Mouse (Mus musculus): Measurements from ENCODE around the gene Slc45a1.

Gene Slc45a1

DNA sequence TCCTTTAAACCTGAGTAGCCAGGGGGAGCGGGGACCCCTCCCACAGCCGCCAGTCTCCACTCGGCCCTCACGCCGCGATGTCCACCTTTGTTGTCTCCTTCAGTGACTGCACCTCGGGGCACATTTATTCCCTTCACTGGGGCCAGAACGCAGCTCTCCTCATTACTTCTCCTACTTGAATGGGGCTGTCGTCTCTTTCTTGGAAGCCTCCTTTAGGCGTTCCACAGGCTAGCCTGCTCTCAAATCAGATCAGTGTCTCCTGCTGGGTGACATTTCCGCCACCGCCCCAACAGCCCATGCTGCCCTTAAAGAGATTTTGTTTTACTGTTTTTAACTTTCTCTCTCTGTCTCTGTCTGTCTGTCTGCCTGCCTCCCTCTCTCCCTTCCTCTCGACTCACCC, 9.9 kb upstream of the Slc45a1 start:
- in situ Hi-C loops (cut with MseI, MboI): loop anchor here in 1 of 2 experiments (25.0 kb wide), 1 partner anchor 200 kb away; the partner anchor contains the start of gene Errfi1

DNA sequence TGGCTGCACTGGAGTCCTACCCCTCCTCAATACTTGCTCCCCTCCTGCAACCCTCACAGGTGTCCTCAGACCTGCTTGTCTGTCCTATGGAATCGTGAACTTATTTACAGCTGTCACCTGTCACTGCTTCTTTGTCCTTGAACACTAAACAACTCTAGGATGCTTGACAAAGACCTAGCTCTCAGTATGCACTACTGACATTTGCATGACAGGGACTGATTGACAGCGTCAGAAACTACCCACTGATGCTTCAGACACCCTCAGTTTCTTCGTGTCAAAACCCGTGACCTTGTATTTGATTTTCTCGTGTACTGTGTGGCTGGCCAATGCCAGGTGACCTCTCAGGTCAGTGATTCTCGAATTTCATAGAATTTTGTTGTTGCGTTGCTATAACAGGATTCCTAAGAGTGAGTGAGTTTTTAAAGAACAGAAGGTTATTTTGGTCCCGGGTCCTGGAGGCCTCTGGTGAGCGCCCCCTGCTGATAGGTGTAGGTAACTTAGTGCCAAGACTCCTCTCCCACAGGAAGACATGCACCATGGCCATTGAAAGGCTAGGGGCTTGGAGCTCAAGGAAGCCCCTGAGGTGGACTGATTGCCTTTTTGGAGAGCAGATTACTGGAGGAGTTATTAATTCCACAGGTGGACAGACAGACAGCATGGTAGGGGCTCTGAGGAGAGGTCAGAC, 8.1 kb upstream of the Slc45a1 start:
- in situ Hi-C loops (cut with MseI, MboI): loop anchor here (5.0 to 25.0 kb wide), 3 partner anchors 202 to 242 kb away; partner anchors contain the start of gene Errfi1 (in 1 of the 2)

DNA sequence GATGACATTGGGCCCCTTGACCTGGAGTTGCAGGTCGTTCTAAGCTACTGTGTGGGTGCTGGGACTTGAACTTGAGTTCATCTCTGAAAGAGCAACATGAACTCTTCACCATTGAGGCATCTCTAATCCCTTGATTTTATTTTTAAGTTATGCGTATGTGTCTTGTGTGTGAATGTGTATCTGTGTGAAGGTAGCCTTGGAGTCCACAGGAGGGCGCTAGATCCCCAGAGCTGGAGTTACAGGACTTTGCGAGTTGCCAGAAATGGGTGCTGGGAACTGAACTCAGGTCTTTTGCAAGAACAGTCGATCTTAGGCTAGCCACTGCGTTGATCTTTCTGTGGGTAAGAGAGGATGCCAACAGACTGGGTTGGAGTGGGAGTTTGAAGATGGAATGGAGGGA, 4.5 kb upstream of the Slc45a1 start:
- in situ Hi-C loops (cut with MseI, MboI): loop anchor here (5.0 to 25.0 kb wide), 3 partner anchors 206 to 246 kb away; partner anchors contain the start of gene Errfi1 (in 1 of the 2)

DNA sequence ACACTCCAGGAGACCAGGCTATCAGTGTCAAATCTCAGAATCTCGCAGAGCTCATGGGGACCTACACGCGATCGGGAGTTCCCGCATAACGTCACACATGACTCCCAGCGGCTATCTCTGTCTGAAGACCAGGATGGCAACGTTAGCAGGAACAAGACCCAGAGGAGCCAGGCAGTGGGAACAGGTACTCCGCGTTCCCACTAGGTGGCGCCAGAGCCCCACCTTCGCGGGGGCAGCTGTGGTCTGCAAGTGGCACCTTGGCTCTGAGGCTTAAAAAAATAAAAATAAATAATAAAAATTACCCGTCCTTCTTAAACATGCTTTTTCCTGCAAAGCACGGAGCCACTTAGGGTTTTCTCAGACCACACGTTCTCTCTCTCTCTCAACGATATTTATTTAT, 4.0 kb upstream of the Slc45a1 start:
- in situ Hi-C loops (cut with MseI, MboI): loop anchor here (5.0 to 25.0 kb wide), 3 partner anchors 206 to 246 kb away; partner anchors contain the start of gene Errfi1 (in 1 of the 2)

DNA sequence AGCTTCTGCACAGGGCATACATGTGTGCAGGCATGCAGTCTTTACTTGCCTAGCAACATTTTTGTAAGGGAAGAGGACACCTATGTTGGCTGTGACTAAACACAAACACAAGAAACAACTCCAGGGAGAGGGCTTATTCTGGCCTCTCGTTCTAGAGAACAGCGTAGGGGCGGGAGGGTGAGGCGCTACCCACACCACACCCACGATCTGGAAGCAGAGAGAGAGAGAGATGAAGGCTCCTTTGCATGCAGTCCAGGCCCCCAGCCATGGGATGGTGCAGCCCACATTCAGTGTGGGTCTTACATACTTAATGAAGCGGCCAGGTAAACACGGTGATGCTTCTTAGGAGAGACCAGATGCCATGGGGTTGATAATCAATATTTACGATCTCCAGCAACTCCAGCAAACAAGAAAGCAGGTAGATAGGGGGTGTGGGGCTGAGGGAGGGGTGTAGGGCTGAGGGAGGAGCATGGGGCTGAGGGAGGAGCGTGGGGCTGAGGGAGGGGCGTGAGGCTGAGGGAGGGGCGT, 1.2 kb upstream of the Slc45a1 start:
- in situ Hi-C loops (cut with MseI, MboI): loop anchor here in 1 of 2 experiments (25.0 kb wide), 1 partner anchor 209 kb away; the partner anchor contains the start of gene Errfi1

DNA sequence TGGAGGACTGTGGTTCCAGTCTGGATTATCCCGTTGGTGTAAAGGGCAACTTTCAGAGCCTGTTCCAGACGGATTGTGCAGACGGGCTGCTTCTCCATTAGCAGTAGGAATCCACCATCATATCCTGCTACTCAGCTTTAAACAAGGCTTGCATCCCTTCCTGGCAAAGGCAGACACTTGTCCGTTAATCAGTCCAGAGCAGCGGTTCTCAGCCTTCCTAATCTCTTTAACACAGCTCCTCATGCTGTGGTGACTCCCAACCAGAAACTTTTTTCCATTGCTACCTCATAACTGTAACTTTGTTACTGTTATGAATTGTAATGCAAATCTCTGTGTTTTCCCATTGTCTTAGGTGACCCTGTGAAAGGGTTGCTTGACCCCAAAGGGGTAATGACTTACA, 2.6 kb downstream of the Slc45a1 start:
- in situ Hi-C loops (cut with MseI, MboI): no loop called here

DNA sequence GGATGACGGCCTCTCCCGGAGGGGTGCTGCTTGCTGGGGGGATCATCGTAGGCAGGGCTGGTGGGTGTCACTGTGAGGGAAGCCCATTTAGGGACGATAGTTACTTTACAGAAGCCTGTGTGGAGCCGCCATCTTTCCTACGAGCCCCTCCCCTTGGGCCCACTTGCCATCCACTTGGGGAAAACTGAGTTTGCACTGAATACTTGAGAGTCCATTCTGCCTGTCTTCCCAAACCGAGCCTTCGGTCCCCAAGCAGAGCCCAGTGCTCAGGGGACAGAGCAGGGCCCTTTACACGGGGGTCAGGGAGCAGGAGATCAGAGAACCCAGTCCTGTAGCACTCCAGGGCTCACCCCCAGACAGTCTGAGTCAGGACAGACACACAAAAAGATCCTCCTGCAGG, 7.7 kb downstream of the Slc45a1 start:
- in situ Hi-C loops (cut with MseI, MboI): no loop called here

DNA sequence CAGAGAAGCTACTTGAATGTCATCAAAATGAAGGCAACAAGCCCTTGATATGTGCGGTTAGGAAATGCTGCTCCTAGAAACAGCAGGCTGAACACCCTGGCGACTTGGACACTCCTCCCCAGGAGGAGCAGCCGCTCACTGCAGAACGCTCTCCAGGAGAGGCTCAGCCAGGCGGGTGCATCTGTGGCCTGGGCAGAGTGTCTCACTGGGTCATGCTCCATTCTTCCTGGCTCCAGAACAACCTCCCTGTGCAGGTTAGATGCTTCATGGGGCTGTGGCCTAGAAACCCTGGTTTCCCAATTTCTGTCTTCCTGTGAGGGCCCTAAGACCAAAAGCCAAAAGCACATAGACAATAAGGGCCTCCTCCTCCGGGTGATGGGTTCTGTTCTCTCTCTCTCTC, 15.3 kb downstream of the Slc45a1 start:
- in situ Hi-C loops (cut with MseI, MboI): no loop called here

DNA sequence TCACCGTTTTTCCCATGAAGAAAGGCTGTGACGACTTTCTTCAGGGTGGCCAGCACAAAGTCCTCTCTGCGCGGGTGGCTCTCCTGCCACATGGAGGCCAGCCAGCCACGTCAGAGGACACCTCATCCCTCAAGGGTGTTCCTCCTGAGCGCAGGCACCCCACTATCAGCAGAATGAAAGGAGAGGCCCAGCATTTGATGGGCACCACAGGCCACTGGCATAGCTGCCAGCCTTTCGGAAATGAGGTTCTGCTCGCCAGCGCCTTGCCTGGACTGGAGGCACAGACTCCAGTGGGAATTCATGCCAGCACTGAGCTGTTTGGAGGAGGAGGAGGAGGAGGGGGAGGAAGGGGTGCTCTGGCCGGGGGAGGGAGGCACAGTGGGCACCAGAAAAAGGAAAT, 16.4 kb downstream of the Slc45a1 start:
- in situ Hi-C loops (cut with MseI, MboI): no loop called here

DNA sequence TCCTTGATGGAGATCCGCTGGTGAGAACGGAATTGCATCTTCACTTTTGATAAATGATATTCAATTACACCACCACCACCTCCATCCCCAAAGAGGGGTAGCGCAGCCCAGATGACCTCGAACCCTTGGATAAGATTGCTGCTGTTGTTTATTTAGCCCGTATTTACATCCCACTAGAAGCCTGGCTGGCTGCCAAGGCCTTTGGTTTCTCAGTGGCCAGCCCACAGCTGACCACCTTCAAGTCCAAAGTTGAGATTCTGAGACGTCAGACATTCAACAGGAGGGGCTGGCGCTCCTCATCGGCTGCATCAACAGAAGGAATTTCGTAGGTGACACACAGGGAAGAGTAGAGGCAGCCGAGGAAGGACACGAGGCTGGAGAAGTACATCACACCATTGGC, 22.7 kb downstream of the Slc45a1 start:
- in situ Hi-C loops (cut with MseI, MboI): no loop called here

DNA sequence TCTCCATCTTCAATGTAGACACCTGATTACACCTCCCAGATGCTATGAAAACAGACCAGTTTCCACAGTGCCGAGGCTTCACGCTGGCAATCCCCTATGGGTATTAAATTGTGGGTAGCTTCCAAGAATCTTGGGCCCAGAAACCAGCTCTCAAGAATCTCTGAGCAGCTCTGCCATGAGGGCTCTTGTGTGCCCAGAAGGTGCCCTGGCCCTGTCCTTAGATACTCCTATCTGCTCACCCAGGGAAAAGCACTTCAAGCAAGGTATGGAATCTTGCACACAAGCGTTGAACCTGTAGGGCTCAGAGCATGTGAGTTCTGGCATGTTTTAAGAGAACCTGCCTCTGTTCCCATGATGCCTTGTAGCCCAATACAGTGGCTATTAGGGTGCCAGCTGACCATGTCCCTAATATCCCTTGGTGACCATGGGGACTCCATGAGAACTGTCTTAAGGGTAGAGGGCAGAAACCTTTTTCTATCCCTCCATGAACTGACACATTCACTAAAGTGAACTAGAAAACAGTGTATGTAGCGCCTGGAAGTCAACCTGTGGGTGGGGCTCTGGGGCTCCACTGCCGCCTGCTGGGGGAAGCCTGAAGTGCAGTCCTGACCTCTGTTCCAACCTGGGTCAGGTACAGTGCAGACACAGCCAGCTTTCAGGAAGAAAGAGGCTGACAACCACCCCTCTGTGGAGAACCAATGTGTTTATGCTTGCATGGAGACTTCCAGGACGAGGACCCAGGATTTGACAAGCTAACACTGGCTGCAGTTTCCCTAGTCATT, 25.8 kb downstream of the Slc45a1 start:
- in situ Hi-C loops (cut with MseI, MboI): no loop called here

DNA sequence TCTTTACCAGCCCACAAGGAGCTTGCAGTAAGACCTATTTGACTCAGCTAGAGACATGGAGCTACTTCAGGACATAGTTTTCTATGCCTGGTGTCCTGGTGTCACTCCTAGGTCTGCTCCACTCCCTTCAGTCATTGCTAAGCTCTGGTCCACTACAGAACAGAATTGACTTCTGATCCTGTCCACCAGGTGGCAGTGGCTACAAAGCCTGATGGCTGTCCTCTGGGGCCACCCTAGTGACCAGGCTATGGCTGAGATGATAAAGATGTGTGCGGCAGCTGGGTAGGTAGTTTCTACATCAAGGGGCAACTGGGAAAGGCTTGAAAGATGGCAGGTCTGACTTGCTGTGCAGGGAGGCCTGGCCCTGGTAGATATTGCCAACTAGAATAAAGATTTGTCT, 26.5 kb downstream of the Slc45a1 start:
- in situ Hi-C loops (cut with MseI, MboI): no loop called here

DNA sequence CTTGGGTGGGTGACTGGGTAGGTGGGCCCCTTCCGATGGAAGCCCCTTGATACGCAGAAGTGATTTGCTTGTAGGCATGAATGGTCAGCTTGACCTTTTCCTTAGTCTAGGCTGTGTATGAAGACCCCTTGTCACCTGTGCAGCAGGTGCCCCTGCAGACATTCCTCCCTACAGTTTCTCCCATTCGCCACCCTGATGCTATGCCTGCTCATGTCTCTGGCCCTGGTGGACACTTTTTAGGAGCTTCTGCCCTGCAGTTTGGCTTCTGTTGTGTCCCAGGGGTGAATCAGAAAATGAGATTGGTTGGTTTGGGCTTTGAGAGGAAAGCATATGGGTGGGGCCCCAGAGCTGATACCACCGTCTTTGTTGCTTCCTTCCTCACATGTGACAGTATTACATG, 27.0 kb downstream of the Slc45a1 start:
- in situ Hi-C loops (cut with MseI, MboI): no loop called here

DNA sequence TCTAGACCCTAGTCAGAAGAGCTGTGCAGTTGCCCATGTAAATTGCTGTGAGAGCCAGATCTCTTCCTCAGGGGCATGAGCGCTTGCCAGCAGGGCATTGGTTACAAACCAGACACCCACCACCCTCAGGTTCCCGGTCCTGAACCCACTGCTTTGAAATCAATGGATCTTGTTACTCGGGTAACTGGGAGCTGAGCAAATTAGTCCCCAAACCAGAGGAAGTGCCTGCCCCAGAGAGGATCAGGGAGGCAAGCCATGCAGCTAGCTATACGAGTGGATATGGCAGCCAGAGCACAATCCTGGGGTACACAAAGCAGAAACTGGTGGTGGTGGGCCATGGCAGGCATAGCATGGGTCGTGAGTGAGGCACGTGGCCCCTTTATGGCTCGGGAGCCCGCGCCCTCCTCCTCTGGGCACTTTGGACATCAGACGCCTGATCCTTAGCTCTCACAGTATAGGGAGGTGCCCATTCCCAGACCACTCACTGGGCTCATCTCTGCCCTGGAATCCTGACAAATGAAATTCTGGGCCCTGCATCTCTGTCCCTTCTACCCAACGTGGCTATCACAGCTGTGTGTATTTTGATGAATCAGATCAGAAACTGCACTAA, 27.7 kb downstream of the Slc45a1 start:
- in situ Hi-C loops (cut with MseI, MboI): no loop called here

DNA sequence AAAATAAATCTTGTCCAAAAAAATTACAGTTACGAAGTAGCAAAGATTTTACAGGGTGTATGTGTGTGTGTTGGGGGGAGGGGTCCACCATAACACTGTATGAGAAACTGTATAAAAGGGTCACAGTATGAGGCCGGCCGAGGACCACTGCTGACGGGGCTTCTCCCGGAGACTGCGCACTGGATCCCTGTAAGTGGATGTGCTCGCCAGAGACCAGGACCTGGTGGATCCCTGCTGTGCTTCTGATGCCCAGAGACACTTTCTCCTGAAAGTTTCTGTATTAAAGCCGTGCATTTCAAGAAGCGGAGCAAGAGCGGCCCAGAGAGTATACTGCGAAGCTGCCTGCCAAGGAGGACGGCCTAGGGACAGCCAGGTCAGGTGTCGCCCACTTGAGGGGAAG, 29.3 kb downstream of the Slc45a1 start:
- in situ Hi-C loops (cut with MseI, MboI): no loop called here

DNA sequence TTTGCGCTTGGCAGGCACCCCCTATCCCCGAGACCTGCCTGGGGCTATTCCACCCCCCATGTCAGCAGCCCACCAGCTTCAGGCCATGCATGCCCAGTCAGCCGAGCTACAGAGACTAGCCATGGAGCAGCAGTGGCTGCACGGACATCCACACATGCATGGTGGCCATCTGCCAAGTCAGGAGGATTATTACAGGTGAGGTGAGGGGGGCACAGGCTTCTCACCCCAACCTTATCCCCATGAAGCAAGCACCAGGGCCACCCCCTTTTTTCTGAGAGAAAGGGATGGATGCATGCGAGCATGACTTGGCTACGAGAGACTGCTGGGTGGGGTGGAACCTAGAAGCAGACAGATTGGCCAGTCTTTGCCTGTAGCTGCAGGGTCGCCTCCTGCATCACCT, 33.0 kb downstream of the Slc45a1 start:
- in situ Hi-C loops (cut with MseI, MboI): no loop called here

DNA sequence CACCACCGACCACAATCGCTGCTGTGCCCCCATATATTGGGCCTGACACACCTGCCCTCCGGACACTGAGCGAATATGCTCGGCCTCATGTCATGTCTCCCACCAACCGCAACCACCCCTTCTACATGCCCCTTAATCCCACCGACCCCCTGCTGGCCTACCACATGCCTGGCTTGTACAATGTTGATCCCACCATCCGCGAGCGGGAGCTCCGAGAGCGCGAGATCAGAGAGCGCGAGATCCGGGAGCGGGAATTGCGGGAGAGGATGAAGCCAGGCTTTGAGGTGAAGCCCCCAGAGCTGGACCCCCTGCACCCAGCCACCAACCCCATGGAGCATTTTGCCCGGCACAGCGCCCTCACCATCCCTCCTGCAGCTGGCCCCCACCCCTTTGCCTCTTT, 35.1 kb downstream of the Slc45a1 start:
- in situ Hi-C loops (cut with MseI, MboI): no loop called here

DNA sequence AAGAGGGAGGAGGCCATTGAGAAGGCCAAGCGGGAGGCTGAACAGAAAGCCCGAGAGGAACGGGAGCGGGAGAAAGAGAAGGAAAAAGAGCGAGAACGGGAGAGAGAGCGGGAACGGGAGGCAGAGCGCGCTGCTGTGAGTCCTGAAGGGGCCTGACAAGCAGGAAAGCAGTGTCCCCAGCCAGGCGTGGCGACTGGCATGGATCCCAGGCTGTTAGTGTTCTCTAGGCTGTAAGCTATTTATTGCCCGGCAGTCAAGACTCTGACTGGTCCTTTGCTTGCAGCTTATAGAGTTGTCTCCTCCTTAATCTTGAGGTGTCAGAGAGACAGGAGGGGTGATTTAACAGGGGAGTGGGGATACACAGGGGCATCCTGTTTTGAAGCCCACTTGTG, 35.9 kb downstream of the Slc45a1 start:
- in situ Hi-C loops (cut with MseI, MboI): no loop called here

DNA sequence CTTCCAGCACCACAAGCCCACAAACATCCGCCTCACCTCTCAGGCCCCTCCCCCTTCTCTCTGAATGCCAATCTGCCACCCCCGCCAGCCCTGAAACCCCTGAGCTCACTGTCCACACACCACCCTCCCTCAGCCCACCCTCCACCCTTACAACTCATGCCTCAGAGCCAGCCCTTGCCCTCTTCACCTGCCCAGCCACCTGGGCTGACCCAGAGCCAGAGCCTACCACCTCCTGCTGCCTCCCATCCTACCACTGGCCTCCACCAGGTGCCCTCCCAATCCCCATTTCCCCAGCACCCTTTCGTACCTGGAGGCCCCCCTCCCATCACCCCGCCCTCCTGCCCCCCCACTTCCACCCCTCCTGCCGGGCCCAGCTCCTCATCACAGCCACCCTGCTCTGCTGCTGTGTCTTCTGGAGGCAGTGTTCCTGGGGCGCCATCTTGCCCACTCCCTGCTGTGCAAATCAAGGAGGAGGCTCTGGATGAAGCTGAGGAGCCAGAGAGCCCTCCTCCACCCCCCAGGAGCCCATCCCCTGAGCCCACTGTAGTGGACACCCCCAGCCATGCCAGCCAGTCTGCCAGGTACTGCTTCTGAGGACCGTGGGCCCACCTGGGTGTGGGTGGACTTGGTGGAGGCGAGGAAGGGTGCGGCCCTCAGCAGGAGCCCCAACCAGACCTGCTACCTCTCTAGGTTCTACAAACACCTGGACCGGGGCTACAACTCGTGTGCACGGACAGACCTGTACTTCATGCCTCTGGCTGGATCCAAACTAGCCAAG, 36.5 kb downstream of the Slc45a1 start:
- in situ Hi-C loops (cut with MseI, MboI): no loop called here

DNA sequence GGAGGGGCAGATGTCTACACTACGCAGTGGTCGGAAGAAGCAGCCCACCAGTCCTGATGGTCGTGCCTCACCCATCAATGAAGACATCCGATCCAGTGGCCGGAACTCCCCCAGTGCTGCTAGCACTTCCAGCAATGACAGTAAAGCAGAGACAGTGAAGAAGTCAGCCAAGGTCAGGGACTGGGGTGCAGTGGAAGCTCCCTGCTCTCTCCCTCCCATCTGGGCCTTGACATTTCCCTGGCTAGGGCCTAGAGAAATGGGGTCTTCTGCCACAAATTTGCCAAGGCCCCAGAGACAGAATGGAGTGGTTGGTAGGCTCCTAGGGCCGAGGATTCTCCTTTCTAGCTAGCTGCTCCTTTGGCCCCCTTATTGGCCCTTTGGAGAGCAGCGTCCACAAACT, 38.3 kb downstream of the Slc45a1 start:
- in situ Hi-C loops (cut with MseI, MboI): no loop called here

DNA sequence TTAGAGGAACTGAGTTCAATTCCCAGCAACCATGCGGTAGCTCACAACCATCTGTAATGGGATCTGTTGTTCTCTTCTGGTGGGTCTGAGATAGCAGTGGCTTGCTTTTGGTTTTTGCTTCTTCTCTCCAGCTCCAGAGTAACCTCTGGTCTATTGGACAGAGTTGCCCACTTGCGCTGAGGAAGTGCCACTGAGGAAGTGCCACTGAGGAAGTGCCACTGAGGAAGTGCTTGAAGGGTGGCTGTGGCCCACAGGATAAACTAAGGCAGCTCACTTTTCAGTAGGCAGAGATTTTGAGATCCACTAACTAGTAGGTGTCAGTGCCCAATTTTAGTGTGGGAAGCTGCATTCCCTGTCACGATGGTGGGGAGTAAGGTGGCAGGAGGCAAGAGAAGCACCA, 43.3 kb downstream of the Slc45a1 start:
- in situ Hi-C loops (cut with MseI, MboI): no loop called here
